Mouse (Mus musculus) C2C12 (cell line): ENCODE data around the gene Brsk1.

Experiments
- MYOD1 ChIP-seq: IDR thresholded peaks from one replicate; pipeline ENCODE4 v1.6.1; 2011; ENCODE audit warnings: low read depth; ENCODE audit not compliant: control insufficient read depth, insufficient read length
- USF1 ChIP-seq: IDR thresholded peaks from one replicate; pipeline ENCODE4 v1.6.1; 2011; ENCODE audit warnings: low read depth, mild to moderate bottlenecking, control low read depth, moderate library complexity

GRCm38 (mm10) chr7:4712594-4712993 is 22.2 kb downstream of the Brsk1 start:
- TF ChIP-seq USF1 (no peak), MYOD1 (no peak)
